Mouse (Mus musculus): Measurements from ENCODE around the gene Nxf1. TPM values are rescaled to one million over a fixed set of nuclear protein-coding genes. Genes with fewer than 3 reads are reported as not detected.

Gene Nxf1
- polyA plus RNA-seq, 1 experiment = 78.5 TPM

GRCm38 (mm10) chr19:8739646-8740045 lies 17.2 kb upstream of the Nxf1 start:
- Histone ChIP-seq H3ac (ENCODE audit: control insufficient read depth, insufficient read length, low read depth) (no peak overlapping the region), H3K79me3 (ENCODE audit: low read depth) (peaks cover 40% of the 10 kb centered on the region), H3K27me3 (ENCODE audit: control insufficient read depth, insufficient read depth, insufficient read length) (no peaks in the 10 kb centered on the region), H3K4me3 (ENCODE audit: insufficient read depth, poor library complexity, severe bottlenecking) (no peak overlapping the region), H3K36me3 (ENCODE audit: control insufficient read depth, insufficient read depth) (peaks cover 58% of the 10 kb centered on the region), H3K79me2 (ENCODE audit: control insufficient read depth, insufficient read depth) (peaks cover 63% of the 10 kb centered on the region)
- TF ChIP-seq FOSL1 (IDR thresholded peaks at IDR 0.05; ENCODE audit: insufficient read depth, low read length, poor library complexity, severe bottlenecking) = no peak
- TF ChIP-seq MYOG (IDR thresholded peaks at IDR 0.05; ENCODE audit: control insufficient read depth, extremely low read depth, insufficient read length) = no peak
- TF ChIP-seq MYOD1 (IDR thresholded peaks at IDR 0.05; ENCODE audit: control insufficient read depth, insufficient read length, low read depth) = no peak
- no peak for TF ChIP-seq USF1 (IDR thresholded peaks at IDR 0.05; ENCODE audit: low read depth)
- TF ChIP-seq CEBPB (IDR thresholded peaks at IDR 0.05; ENCODE audit: low read depth) = no peak
- TF ChIP-seq CTCF (IDR thresholded peaks at IDR 0.05; ENCODE audit: control insufficient read depth, insufficient read depth, insufficient read length) = no peak
- TF ChIP-seq MAX (IDR thresholded peaks at IDR 0.05) = no peak

DNA sequence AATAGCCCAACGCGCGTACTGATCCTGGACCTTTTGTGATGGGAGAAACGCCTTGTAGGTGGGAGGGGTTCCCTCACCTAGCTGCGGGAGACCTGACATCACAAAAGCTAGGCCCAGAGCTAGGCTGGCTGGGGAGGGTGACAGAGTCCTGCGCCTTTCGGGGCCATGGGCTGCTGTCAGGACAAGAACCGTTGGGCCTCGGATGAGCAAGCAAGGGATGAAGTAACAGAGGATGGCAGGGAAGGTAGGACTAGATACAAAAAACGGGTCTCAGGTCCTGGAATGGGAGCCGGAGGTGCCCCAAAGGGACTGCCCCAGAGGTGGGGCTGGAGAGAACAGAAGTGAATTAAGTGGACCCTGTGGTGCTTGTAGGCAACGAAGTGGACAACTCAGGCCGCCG lies 16.3 kb upstream of the Nxf1 start, which contains the start of gene 1700092M07Rik:
TSS of gene 1700092M07Rik (plus strand) at position 116 of the 400 bp plus-strand sequence.
- Histone ChIP-seq H3K36me3 (ENCODE audit: control insufficient read depth, insufficient read depth) (peaks cover 67% of the 10 kb centered on the region), H3K79me2 (ENCODE audit: control insufficient read depth, insufficient read depth) (peaks cover 61% of the 10 kb centered on the region), H3K4me3 (ENCODE audit: insufficient read depth, poor library complexity, severe bottlenecking) (peak within 1 kb of the TSS; percentile 95), H3K79me3 (ENCODE audit: low read depth) (peaks cover 40% of the 10 kb centered on the region), H3K27me3 (ENCODE audit: control insufficient read depth, insufficient read depth, insufficient read length) (no peaks in the 10 kb centered on the region), H3ac (ENCODE audit: control insufficient read depth, insufficient read length, low read depth) (peak within 1 kb of the TSS; percentile 97)
- no peak for TF ChIP-seq MYOD1 (IDR thresholded peaks at IDR 0.05; ENCODE audit: control insufficient read depth, insufficient read length, low read depth)
- no peak for TF ChIP-seq CEBPB (IDR thresholded peaks at IDR 0.05; ENCODE audit: low read depth)
- TF ChIP-seq CTCF (IDR thresholded peaks at IDR 0.05; ENCODE audit: control insufficient read depth, insufficient read depth, insufficient read length) = no peak
- TF ChIP-seq USF1 (IDR thresholded peaks at IDR 0.05; ENCODE audit: low read depth) = no peak
- TF ChIP-seq FOSL1 (IDR thresholded peaks at IDR 0.05; ENCODE audit: insufficient read depth, low read length, poor library complexity, severe bottlenecking) = no peak
- TF ChIP-seq MAX (IDR thresholded peaks at IDR 0.05) = no peak
- TF ChIP-seq MYOG (IDR thresholded peaks at IDR 0.05; ENCODE audit: control insufficient read depth, extremely low read depth, insufficient read length) = no peak

DNA sequence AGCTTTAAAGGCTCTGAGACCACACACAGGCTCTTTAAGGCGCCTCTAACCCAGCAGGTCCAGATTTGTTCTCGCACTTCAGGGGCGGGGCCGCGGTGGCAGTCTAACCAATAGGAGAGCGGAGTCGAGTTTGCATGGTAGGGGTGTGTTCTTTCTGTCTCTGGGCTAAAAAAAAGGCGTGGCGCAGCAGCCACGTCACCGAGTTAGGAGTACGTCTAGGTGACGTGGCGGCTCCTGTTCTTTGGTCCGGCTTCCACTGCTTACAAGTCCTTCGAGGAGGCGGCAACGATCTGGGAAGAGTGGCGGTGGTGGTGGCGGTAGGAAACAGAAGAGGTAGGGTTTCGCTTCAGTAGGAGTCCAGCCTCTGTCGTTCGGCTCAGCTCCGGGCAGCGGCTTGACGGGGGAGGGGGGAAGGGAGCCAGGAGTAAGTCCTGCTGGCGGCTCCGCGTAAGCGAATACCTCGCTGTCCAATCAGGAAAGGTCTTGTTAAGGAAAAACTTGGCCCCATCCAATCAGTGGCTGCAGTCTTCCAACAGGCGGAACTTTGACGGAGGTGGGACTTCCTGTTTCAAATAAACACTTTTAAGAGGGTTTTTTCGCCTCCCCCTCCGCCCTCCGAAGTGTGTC lies 15.5 kb upstream of the Nxf1 start, which contains the start of gene Stx5a:
TSS of gene Stx5a (plus strand) at position 171 of the 627 bp plus-strand sequence.
- Histone ChIP-seq H3K27me3 (ENCODE audit: control insufficient read depth, insufficient read depth, insufficient read length) (no peaks in the 10 kb centered on the region), H3K79me3 (ENCODE audit: low read depth) (peaks cover 34% of the 10 kb centered on the region), H3K79me2 (ENCODE audit: control insufficient read depth, insufficient read depth) (peaks cover 53% of the 10 kb centered on the region), H3K36me3 (ENCODE audit: control insufficient read depth, insufficient read depth) (peaks cover 75% of the 10 kb centered on the region), H3K4me3 (ENCODE audit: insufficient read depth, poor library complexity, severe bottlenecking) (peak within 1 kb of the TSS; percentile 95), H3ac (ENCODE audit: control insufficient read depth, insufficient read length, low read depth) (peak within 1 kb of the TSS; percentile 97)
- no peak for TF ChIP-seq USF1 (IDR thresholded peaks at IDR 0.05; ENCODE audit: low read depth)
- TF ChIP-seq MYOG (IDR thresholded peaks at IDR 0.05; ENCODE audit: control insufficient read depth, extremely low read depth, insufficient read length) = no peak
- no peak for TF ChIP-seq FOSL1 (IDR thresholded peaks at IDR 0.05; ENCODE audit: insufficient read depth, low read length, poor library complexity, severe bottlenecking)
- TF ChIP-seq CTCF (IDR thresholded peaks at IDR 0.05; ENCODE audit: control insufficient read depth, insufficient read depth, insufficient read length) = no peak
- TF ChIP-seq MYOD1 (IDR thresholded peaks at IDR 0.05; ENCODE audit: control insufficient read depth, insufficient read length, low read depth) = no peak

DNA sequence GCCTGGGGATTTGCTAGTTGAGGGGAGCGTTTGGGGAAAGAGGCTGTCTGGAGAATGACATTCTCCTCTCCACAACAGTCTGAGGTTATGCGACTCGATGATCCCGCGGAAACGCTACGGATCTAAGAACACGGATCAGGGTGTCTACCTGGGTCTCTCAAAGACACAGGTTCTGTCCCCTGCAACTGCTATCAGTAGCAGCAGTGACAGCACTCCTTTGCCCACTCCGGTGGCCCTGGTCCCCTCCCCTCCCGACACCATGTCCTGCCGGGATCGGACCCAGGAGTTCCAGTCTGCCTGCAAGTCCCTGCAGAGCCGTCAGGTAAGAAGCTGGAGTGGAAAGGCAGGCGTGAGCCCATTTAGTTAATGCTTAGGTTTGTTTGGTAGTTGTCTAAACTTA lies 14.7 kb upstream of the Nxf1 start:
- Histone ChIP-seq H3ac (ENCODE audit: control insufficient read depth, insufficient read length, low read depth) (peak overlapping the region; percentile 61), H3K36me3 (ENCODE audit: control insufficient read depth, insufficient read depth) (peaks cover 82% of the 10 kb centered on the region)
- no peak for TF ChIP-seq MYOG (IDR thresholded peaks at IDR 0.05; ENCODE audit: control insufficient read depth, extremely low read depth, insufficient read length)
- no peak for TF ChIP-seq CTCF (IDR thresholded peaks at IDR 0.05; ENCODE audit: control insufficient read depth, insufficient read depth, insufficient read length)
- no peak for TF ChIP-seq FOSL1 (IDR thresholded peaks at IDR 0.05; ENCODE audit: insufficient read depth, low read length, poor library complexity, severe bottlenecking)
- TF ChIP-seq CEBPB (IDR thresholded peaks at IDR 0.05; ENCODE audit: low read depth) = no peak

GRCm38 (mm10) chr19:8745382-8745781 lies 11.5 kb upstream of the Nxf1 start:
- peaks cover 79% of the 10 kb centered on the region for H3K36me3 ChIP-seq (ENCODE audit: control insufficient read depth, insufficient read depth)

More for the DNA sequence above, 14.7 kb upstream of the Nxf1 start:
- H3K79me3 ChIP-seq (ENCODE audit: low read depth) = peaks cover 27% of the 10 kb centered on the region
- H3K79me2 ChIP-seq (ENCODE audit: control insufficient read depth, insufficient read depth) = peaks cover 45% of the 10 kb centered on the region
- no peaks in the 10 kb centered on the region for H3K27me3 ChIP-seq (ENCODE audit: control insufficient read depth, insufficient read depth, insufficient read length)
- H3K4me3 ChIP-seq (ENCODE audit: insufficient read depth, poor library complexity, severe bottlenecking) = peak overlapping the region; percentile 95

More at GRCm38 (mm10) chr19:8745382-8745781, 11.5 kb upstream of the Nxf1 start:
- Histone ChIP-seq H3K27me3 (ENCODE audit: control insufficient read depth, insufficient read depth, insufficient read length) (no peaks in the 10 kb centered on the region), H3ac (ENCODE audit: control insufficient read depth, insufficient read length, low read depth) (no peak overlapping the region), H3K79me2 (ENCODE audit: control insufficient read depth, insufficient read depth) (peaks cover 27% of the 10 kb centered on the region), H3K79me3 (ENCODE audit: low read depth) (peaks cover 16% of the 10 kb centered on the region), H3K4me3 (ENCODE audit: insufficient read depth, poor library complexity, severe bottlenecking) (no peak overlapping the region)
- no peak for TF ChIP-seq MAX (IDR thresholded peaks at IDR 0.05)
- TF ChIP-seq MYOG (IDR thresholded peaks at IDR 0.05; ENCODE audit: control insufficient read depth, extremely low read depth, insufficient read length) = no peak
- TF ChIP-seq CTCF (IDR thresholded peaks at IDR 0.05; ENCODE audit: control insufficient read depth, insufficient read depth, insufficient read length) = no peak
- TF ChIP-seq FOSL1 (IDR thresholded peaks at IDR 0.05; ENCODE audit: insufficient read depth, low read length, poor library complexity, severe bottlenecking) = no peak
- no peak for TF ChIP-seq USF1 (IDR thresholded peaks at IDR 0.05; ENCODE audit: low read depth)
- TF ChIP-seq CEBPB (IDR thresholded peaks at IDR 0.05; ENCODE audit: low read depth) = no peak
- no peak for TF ChIP-seq MYOD1 (IDR thresholded peaks at IDR 0.05; ENCODE audit: control insufficient read depth, insufficient read length, low read depth)

All from C2C12 (cell line).